Mouse (Mus musculus) CH12.LX (cell line): ENCODE measurements at regions not wholly inside any gene's neighbourhood (a gene's known extent, or its start where the extent isn't known, plus 50 kb on each side); places are given as distances from the start of the nearest gene placed in this dataset.

ENCODE experiments used
- DNase-seq: peaks from one replicate; pipeline ENCODE4 v3.0.0-alpha.2; 2013; ENCODE audit errors: extremely low read depth
- H3K27ac ChIP-seq: 2 replicates; pipeline ENCODE4 v1.5.1; 2012; ENCODE audit warnings: low read depth, mild to moderate bottlenecking, control low read depth, moderate library complexity; ENCODE audit not compliant: insufficient read depth
- H3K27me3 ChIP-seq: replicated peaks from 2 replicates; pipeline ENCODE3; 2012; ENCODE audit warnings: inconsistent platforms
- H3K36me3 ChIP-seq, 2 experiments: replicated peaks in 1 of 2; 2 replicates each; pipeline versions ENCODE3 to v1.6.1; 2012; ENCODE audit warnings: inconsistent platforms in 1 of 2, low read length in 1 of 2, mild to moderate bottlenecking in 1 of 2, mixed read lengths in 1 of 2, moderate library complexity in 1 of 2; ENCODE audit not compliant: control insufficient read depth in 1 of 2, insufficient read depth in 1 of 2
- H3K4me1 ChIP-seq, 2 experiments: 2 replicates each; pipeline ENCODE4 v1.6.1; 2012; ENCODE audit warnings: inconsistent platforms in 1 of 2, moderate library complexity in 1 of 2; ENCODE audit not compliant: insufficient read depth in 2 of 2, control insufficient read depth in 1 of 2
- H3K4me2 ChIP-seq: 2 replicates; pipeline ENCODE4 v1.6.1; 2012; ENCODE audit warnings: low read depth, mild to moderate bottlenecking, control low read depth; ENCODE audit not compliant: poor library complexity, insufficient read depth, severe bottlenecking
- H3K4me3 ChIP-seq, 3 experiments: fragments of 150-350 bp in 1 of 3; sonication (generic) in 1 of 3; replicated peaks in 1 of 3; 2 replicates each; pipeline versions ENCODE3 to v1.5.1; 2011 to 2012; ENCODE audit warnings: low read depth in 2 of 3, low read length in 2 of 3, mild to moderate bottlenecking in 2 of 3, moderate library complexity in 2 of 3, control low read depth in 1 of 3, improper control_type of control experiment in 1 of 3, inconsistent platforms in 1 of 3, mixed read lengths in 1 of 3; ENCODE audit not compliant: poor library complexity in 1 of 3
- H3K79me2 ChIP-seq: replicated peaks from 2 replicates; pipeline ENCODE4 v1.6.1; 2012; ENCODE audit warnings: mild to moderate bottlenecking, moderate library complexity; ENCODE audit not compliant: control insufficient read depth, poor library complexity, insufficient read depth, severe bottlenecking; ENCODE audit errors: extremely low read depth
- H3K9ac ChIP-seq: 2 replicates; pipeline ENCODE4 v1.6.1; 2012; ENCODE audit warnings: low read depth, mild to moderate bottlenecking, control low read depth, moderate library complexity; ENCODE audit not compliant: insufficient read depth
- H3K9me3 ChIP-seq: replicated peaks from 2 replicates; pipeline ENCODE3; 2012; ENCODE audit warnings: low read length, inconsistent platforms, mixed read lengths
- BHLHE40 ChIP-seq: IDR thresholded peaks from 2 replicates; pipeline ENCODE4 v1.6.1; 2011; ENCODE audit warnings: mild to moderate bottlenecking, low read depth, low read length, improper control_type of control experiment
- CHD1 ChIP-seq: IDR thresholded peaks from 2 replicates; pipeline ENCODE4 v1.6.1; 2012; ENCODE audit warnings: low read depth, low read length, improper control_type of control experiment, inconsistent platforms
- ELF1 ChIP-seq: IDR thresholded peaks from 2 replicates; pipeline ENCODE4 v1.6.1; 2014; ENCODE audit warnings: low read depth, mild to moderate bottlenecking, inconsistent platforms, low read length, improper control_type of control experiment
- GABPA ChIP-seq: IDR thresholded peaks from 2 replicates; pipeline ENCODE4 v1.6.1; 2012; ENCODE audit warnings: low read depth, low read length, improper control_type of control experiment, inconsistent platforms; ENCODE audit not compliant: insufficient replicate concordance
- HCFC1 ChIP-seq: IDR thresholded peaks from 2 replicates; pipeline ENCODE4 v1.6.1; 2012; ENCODE audit warnings: low read depth, mild to moderate bottlenecking, inconsistent platforms, low read length, improper control_type of control experiment
- JUN ChIP-seq: IDR thresholded peaks from 2 replicates; pipeline ENCODE4 v1.6.1; 2011; ENCODE audit warnings: low read depth, mild to moderate bottlenecking, low read length, improper control_type of control experiment, moderate library complexity; ENCODE audit not compliant: insufficient read depth
- JUND ChIP-seq: conservative IDR thresholded peaks from 2 replicates; pipeline ENCODE4 v1.6.1; 2011; ENCODE audit warnings: low read depth, low read length, improper control_type of control experiment
- MAFK ChIP-seq: IDR thresholded peaks from 2 replicates; pipeline ENCODE4 v1.6.1; 2011; ENCODE audit warnings: low read length, improper control_type of control experiment; ENCODE audit not compliant: insufficient replicate concordance
- MAX ChIP-seq: IDR thresholded peaks from 2 replicates; pipeline ENCODE4 v1.6.1; 2011; ENCODE audit warnings: low read length, improper control_type of control experiment
- MEF2A ChIP-seq: IDR thresholded peaks from 2 replicates; pipeline ENCODE4 v1.6.1; 2014; ENCODE audit warnings: low read depth, mild to moderate bottlenecking, inconsistent platforms, low read length, improper control_type of control experiment, borderline replicate concordance
- MXI1 ChIP-seq: IDR thresholded peaks from 2 replicates; pipeline ENCODE4 v1.6.1; 2011; ENCODE audit warnings: mild to moderate bottlenecking, low read depth, low read length, improper control_type of control experiment
- NRF1 ChIP-seq: IDR thresholded peaks from 2 replicates; pipeline ENCODE4 v1.6.1; 2014; ENCODE audit warnings: low read depth, mild to moderate bottlenecking, inconsistent platforms, low read length, improper control_type of control experiment, moderate library complexity
- POLR2A ChIP-seq: IDR thresholded peaks from 2 replicates; pipeline ENCODE4 v1.6.1; 2011; ENCODE audit warnings: low read depth, mild to moderate bottlenecking, improper control_type of control experiment, low read length
- POLR2AphosphoS2 ChIP-seq: IDR thresholded peaks from 2 replicates; pipeline ENCODE4 v1.6.1; 2011; ENCODE audit warnings: low read depth, low read length, improper control_type of control experiment
- RAD21 ChIP-seq: IDR thresholded peaks from 2 replicates; pipeline ENCODE4 v1.6.1; 2011; ENCODE audit warnings: low read depth, mild to moderate bottlenecking, low read length, improper control_type of control experiment, moderate library complexity
- RCOR1 ChIP-seq: conservative IDR thresholded peaks from 2 replicates; pipeline ENCODE4 v1.6.1; 2012; ENCODE audit warnings: low read depth, mild to moderate bottlenecking, inconsistent platforms, low read length, improper control_type of control experiment
- SIN3A ChIP-seq: IDR thresholded peaks from 2 replicates; pipeline ENCODE4 v1.6.1; 2012; ENCODE audit warnings: low read length, improper control_type of control experiment, inconsistent platforms
- TBP ChIP-seq: conservative IDR thresholded peaks from 2 replicates; pipeline ENCODE4 v1.6.1; 2011; ENCODE audit warnings: low read depth, low read length, improper control_type of control experiment
- TCF12 ChIP-seq: IDR thresholded peaks from 2 replicates; pipeline ENCODE4 v1.6.1; 2014; ENCODE audit warnings: low read depth, mild to moderate bottlenecking, inconsistent platforms, low read length, improper control_type of control experiment
- USF2 ChIP-seq: conservative IDR thresholded peaks from 2 replicates; pipeline ENCODE4 v1.6.1; 2011; ENCODE audit warnings: low read depth, low read length, improper control_type of control experiment
- ZC3H11A ChIP-seq: IDR thresholded peaks from 2 replicates; pipeline ENCODE4 v1.6.1; 2012; ENCODE audit warnings: low read depth, mild to moderate bottlenecking, inconsistent platforms, low read length, improper control_type of control experiment
- ZKSCAN1 ChIP-seq: IDR thresholded peaks from 2 replicates; pipeline ENCODE4 v1.6.1; 2012; ENCODE audit warnings: low read depth, inconsistent platforms, low read length, improper control_type of control experiment, borderline replicate concordance
- ZMIZ1 ChIP-seq: IDR thresholded peaks from 2 replicates; pipeline ENCODE4 v1.6.1; 2012; ENCODE audit warnings: low read depth, mild to moderate bottlenecking, inconsistent platforms, low read length, improper control_type of control experiment
- ZNF384 ChIP-seq: IDR thresholded peaks from 2 replicates; pipeline ENCODE4 v1.6.1; 2012; ENCODE audit warnings: low read depth, low read length, improper control_type of control experiment, inconsistent platforms
- dilution Hi-C: fragments of 300-500 bp; cut with MboI; formaldehyde crosslinking; loops from 2 replicates; pipeline ENCODE4 v1.14.3; 2020; ENCODE audit warnings: low sequenced_read_pairs; ENCODE audit not compliant: extremely low pct_unique_long_range_greater_than_20kb, extremely low pct_ligation_motif_present
- in situ Hi-C: fragments of 300-500 bp; cut with MboI; formaldehyde crosslinking; loops from 3 replicates; pipeline ENCODE4 v1.14.3; 2019; ENCODE audit warnings: low sequenced_read_pairs, low pct_ligation_motif_present, low pct_unique_long_range_greater_than_20kb, mixed read lengths

DNA sequence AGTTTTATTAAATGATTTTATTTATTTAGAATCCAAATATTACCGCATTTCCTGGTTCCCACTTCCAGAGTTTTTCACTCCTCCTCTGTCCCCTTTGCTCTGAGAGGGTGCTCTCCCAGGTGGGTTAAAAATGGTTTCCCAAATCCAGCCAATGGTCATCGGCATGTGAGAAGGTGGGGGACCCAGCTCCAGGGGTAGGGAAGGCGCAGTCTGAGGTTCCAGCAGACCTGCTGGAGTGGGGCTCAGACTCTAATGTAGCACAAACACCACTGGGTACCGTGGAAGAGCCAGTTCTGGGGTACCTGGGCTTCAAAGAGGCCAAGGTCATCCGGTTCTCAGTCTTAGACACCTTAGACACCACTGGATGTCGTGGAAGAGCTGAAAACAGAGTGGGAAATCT, 875.6 kb downstream of the Fscb start:
- H3K36me3 ChIP-seq, result no peaks in the 10 kb centered on the region
- TF ChIP-seq RCOR1 (no peak), MAFK (no peak), HCFC1 (no peak), ZMIZ1 (no peak), MXI1 (no peak), SIN3A (no peak), ELF1 (no peak), ZNF384 (no peak), MEF2A (no peak)
- peaks cover 17% of the 10 kb centered on the region for H3K9me3 ChIP-seq
- dilution Hi-C loops, result no loop called here
- H3K27me3 ChIP-seq, result no peaks in the 10 kb centered on the region
- no peaks in the 10 kb centered on the region for H3K79me2 ChIP-seq
- H3K4me1 ChIP-seq, result no peaks in the 10 kb centered on the region
- no peak overlapping the region for H3K4me3 ChIP-seq
- no peak overlapping the region for H3K9ac ChIP-seq
- H3K27ac ChIP-seq, result no peak overlapping the region
- DNase-seq, result no peak
- in situ Hi-C loops, result no loop called here
- no peak overlapping the region for H3K4me2 ChIP-seq

DNA sequence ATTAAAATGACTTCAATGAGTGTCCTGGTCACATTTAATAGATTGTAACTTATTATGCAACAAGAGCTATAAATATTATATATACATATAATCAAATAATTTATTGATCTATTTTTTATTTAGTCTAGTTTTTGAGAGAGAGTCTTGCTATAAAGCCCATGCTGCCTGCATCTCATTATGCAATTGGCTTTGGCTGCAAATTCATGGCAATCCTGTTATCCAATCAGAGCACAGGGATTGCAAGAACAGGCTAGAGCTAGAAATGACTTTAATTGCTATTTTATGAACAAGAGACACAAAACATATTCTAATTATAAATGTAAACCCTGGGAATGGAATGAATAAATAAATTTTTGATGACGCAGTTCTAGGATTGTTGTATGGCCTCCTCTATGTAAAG, 919.8 kb downstream of the Fscb start:
- no peak overlapping the region for H3K9ac ChIP-seq
- H3K9me3 ChIP-seq, result no peaks in the 10 kb centered on the region
- H3K4me1 ChIP-seq, result no peaks in the 10 kb centered on the region
- TF ChIP-seq MXI1 (no peak), MEF2A (no peak), MAX (no peak), POLR2AphosphoS2 (no peak), BHLHE40 (no peak), JUN (no peak), MAFK (no peak), GABPA (no peak), POLR2A (no peak), HCFC1 (no peak), JUND (no peak), TCF12 (no peak), TBP (no peak), CHD1 (no peak), NRF1 (no peak), RAD21 (no peak), USF2 (no peak), ZC3H11A (no peak), RCOR1 (no peak), ZKSCAN1 (no peak)
- TF ChIP-seq, all 38 proteins: peak for 0
- dilution Hi-C loops (no loop called here), in situ Hi-C loops (no loop called here)
- no peak overlapping the region for H3K4me2 ChIP-seq
- no peaks in the 10 kb centered on the region for H3K79me2 ChIP-seq
- no peak overlapping the region for H3K27ac ChIP-seq
- no peak for DNase-seq
- H3K36me3 ChIP-seq, result no peaks in the 10 kb centered on the region
- H3K4me3 ChIP-seq, result no peak overlapping the region
- no peaks in the 10 kb centered on the region for H3K27me3 ChIP-seq
